Mouse (Mus musculus) bone marrow, adult 2 months (tissue): Measurements from ENCODE around the gene Grm5.

ENCODE experiments used
- CTCF ChIP-seq: fragments of 200-500 bp; IDR thresholded peaks from 2 replicates; pipeline ENCODE4 v1.5.1; 2011; ENCODE audit warnings: low read length, control low read depth; ENCODE audit not compliant: control insufficient read depth, insufficient read depth
- POLR2A ChIP-seq: fragments of 200-500 bp; IDR thresholded peaks from 2 replicates; pipeline ENCODE4 v1.6.1; 2011; ENCODE audit warnings: low read depth, mild to moderate bottlenecking, control low read depth, low read length, borderline replicate concordance; ENCODE audit not compliant: control insufficient read depth

DNA sequence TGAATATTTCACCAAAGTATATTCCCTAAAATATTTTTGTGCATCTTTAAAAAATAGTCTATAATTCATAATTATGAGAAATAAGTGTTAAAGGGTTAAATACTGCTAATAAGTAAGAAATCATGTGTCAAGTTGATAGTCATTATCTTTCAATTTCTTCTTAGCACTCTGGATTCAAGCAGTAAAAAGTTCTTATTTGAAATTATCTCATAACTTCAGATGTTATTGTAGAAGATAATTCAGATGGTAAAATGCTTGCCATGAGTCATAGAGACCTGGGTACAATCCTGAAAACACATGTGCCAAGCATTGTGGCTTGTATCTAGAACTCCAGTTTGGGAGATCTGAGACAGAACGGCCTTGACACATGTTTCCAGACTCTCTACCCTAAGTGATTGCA, 254.6 kb downstream of the Grm5 start:
- no peak for TF ChIP-seq POLR2A
- no peak for TF ChIP-seq CTCF
